12 mouse cellular contexts compared by ENCODE assay signal in the genomic region with DNA sequence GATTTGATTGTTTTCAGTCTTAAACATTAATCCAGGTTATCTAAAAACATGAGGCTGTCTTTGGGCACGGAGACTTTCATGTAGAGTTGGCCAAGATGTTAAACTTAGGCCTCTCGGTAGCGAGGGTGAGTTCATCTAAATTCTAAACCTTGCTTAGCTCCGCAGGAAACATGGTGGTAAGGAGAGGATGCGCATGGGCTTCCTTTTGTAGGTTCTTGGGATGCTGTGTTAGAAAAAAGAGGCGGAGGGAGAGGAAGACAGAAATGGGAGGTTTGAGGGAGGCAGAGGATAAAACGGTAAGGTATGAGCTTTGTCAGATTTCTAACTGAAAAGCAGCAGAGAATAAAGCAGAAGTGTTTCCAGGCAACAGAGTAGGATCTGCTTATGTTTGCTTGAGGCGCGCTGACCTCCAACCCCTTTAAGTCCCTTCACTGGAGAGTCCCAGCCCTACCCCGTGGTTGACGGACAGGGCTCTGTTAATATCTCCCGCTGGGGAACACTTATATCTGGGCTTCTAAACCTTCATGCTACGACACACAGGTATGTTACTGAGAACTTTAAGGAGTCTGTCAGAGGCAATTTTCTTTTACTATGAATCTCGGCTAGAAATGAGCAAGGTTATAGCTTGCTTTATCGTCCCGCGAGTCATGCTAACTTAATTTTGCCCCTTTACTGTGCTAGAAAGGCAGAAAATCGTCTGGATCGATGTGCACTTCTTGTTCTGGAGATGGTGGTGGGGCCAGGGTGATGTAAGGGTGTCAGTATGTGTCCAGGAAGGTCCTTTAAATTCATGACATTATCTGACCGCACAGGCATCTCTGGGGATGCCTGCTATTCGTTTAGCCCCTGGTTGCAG. TPM values are rescaled to one million over a fixed set of nuclear protein-coding genes. Genes with fewer than 3 reads are reported as not detected.
DNase-seq lines count a peak whose midpoint lies in the region; ATAC-seq and TF ChIP-seq lines count a peak whose summit lies in the region.
"Had no signal": no experiment of that assay in that cellular context is flagged by ENCODE, and none has a peak within 500 bp of the region (broad histone marks: within the 10 kb centered on the region; RNA-seq: fewer than 3 reads in every experiment).

No protein-coding gene starts in this region.

- no peaks in the 10 kb centered on the region for H3K9me3 ChIP-seq in hindbrain, embryonic 11.5 days (ENCODE audit: control insufficient read depth, low read length)
- H3K9me3 ChIP-seq in hindbrain, postnatal 0 days (ENCODE audit: low read length), result no peaks in the 10 kb centered on the region
- H3K9me3 ChIP-seq in forebrain, postnatal 0 days (ENCODE audit: low read length), result no peaks in the 10 kb centered on the region
- no peaks in the 10 kb centered on the region for H3K9me3 ChIP-seq in midbrain, embryonic 16.5 days (replicated peaks; ENCODE audit: control insufficient read depth, low read length, poor library complexity, severe bottlenecking)
- H3K9me3 ChIP-seq: kidney, embryonic 15.5 days; liver, embryonic 15.5 days; megakaryocyte, embryonic 14.5 days had no signal

- peak; percentile 21 for DNase-seq in hindbrain, embryonic 11.5 days (ENCODE audit: low spot score)
- DNase-seq in hindbrain, postnatal 0 days (ENCODE audit: low spot score), result no peak
- DNase-seq in brain, embryonic 18.5 days (ENCODE audit: low read depth, low spot score), result peak; percentile 12
- no peak for DNase-seq in forebrain, postnatal 0 days
- DNase-seq in adrenal gland, adult 2 months, result no peak
- no peak for DNase-seq in cerebellum, postnatal 36 days
- no peak for DNase-seq in urinary bladder, postnatal 25 days (ENCODE audit: low spot score)
- DNase-seq: gastrocnemius, postnatal 36 days had no signal

- 69% methylated on average over 21 of the region's 21 CpGs for WGBS in hindbrain, embryonic 11.5 days
- 60% methylated on average over 21 of the region's 21 CpGs for WGBS in hindbrain, postnatal 0 days
- WGBS in forebrain, postnatal 0 days, result 65% methylated on average over 21 of the region's 21 CpGs
- whole genome bisulfite sequencing in midbrain, embryonic 16.5 days, result 47% methylated on average over 21 of the region's 21 CpGs

- no peaks in the 10 kb centered on the region for H3K4me1 ChIP-seq in hindbrain, embryonic 11.5 days (replicated peaks; ENCODE audit: control insufficient read depth, insufficient read depth, low read length)
- H3K4me1 ChIP-seq in hindbrain, postnatal 0 days (ENCODE audit: insufficient read depth, low read length), result no peaks in the 10 kb centered on the region
- H3K4me1 ChIP-seq in forebrain, postnatal 0 days (ENCODE audit: insufficient read depth), result 0 out of 2 replicates have a peak, but pooled peaks cover 3% of the 10 kb centered on the region
- peaks cover 8% of the 10 kb centered on the region; the same call in 1 of the 2 replicates for H3K4me1 ChIP-seq in midbrain, embryonic 16.5 days (ENCODE audit: control insufficient read depth, insufficient read depth, low read length)
- H3K4me1 ChIP-seq: kidney, embryonic 15.5 days; liver, embryonic 15.5 days; megakaryocyte, embryonic 14.5 days had no signal

- H3K9ac ChIP-seq in hindbrain, embryonic 11.5 days (ENCODE audit: low read depth, low read length), result no peak overlapping the region
- no peak overlapping the region for H3K9ac ChIP-seq in hindbrain, postnatal 0 days (replicated peaks; ENCODE audit: low read length)
- H3K9ac ChIP-seq in forebrain, postnatal 0 days, result no peak overlapping the region
- 0 out of 2 replicates have a peak overlapping the region, but pooled peaks have one; percentile 21 for H3K9ac ChIP-seq in midbrain, embryonic 16.5 days (ENCODE audit: low read depth, low read length)
- H3K9ac ChIP-seq: kidney, embryonic 15.5 days; liver, embryonic 15.5 days had no signal

- TF ChIP-seq CTCF in hindbrain, postnatal 0 days (IDR thresholded peaks at IDR 0.05; ENCODE audit: low read depth), result no peak
- no peak for TF ChIP-seq CTCF in forebrain, postnatal 0 days (IDR thresholded peaks at IDR 0.05; ENCODE audit: low read depth)

- H3K4me2 ChIP-seq in hindbrain, embryonic 11.5 days (replicated peaks; ENCODE audit: low read depth, low read length), result no peak overlapping the region
- H3K4me2 ChIP-seq in hindbrain, postnatal 0 days (ENCODE audit: low read depth, low read length), result no peak overlapping the region
- H3K4me2 ChIP-seq in forebrain, postnatal 0 days (ENCODE audit: low read depth), result no peak overlapping the region
- peak overlapping the region; percentile 21 for H3K4me2 ChIP-seq in midbrain, embryonic 16.5 days (ENCODE audit: low read length)
- H3K4me2 ChIP-seq: kidney, embryonic 15.5 days; liver, embryonic 15.5 days had no signal

- H3K27ac ChIP-seq in hindbrain, embryonic 11.5 days (ENCODE audit: low read depth, low read length), result no peak overlapping the region
- H3K27ac ChIP-seq in hindbrain, postnatal 0 days, result no peak overlapping the region
- no peak overlapping the region for H3K27ac ChIP-seq in forebrain, postnatal 0 days (ENCODE audit: low read depth, low read length)
- peak overlapping the region; percentile 61 for H3K27ac ChIP-seq in midbrain, embryonic 16.5 days (ENCODE audit: low read length)
- H3K27ac ChIP-seq: kidney, embryonic 15.5 days; liver, embryonic 15.5 days had no signal

- ATAC-seq in hindbrain, embryonic 11.5 days (ENCODE audit: low FRiP score), result 0 out of 2 replicates have a peak, but pooled peaks have one; percentile 60
- no peak for ATAC-seq in hindbrain, postnatal 0 days
- ATAC-seq in forebrain, postnatal 0 days, result peak; percentile 20; the same call in 1 of the 2 replicates
- peak; percentile 68 for ATAC-seq in midbrain, embryonic 16.5 days

- no peaks in the 10 kb centered on the region for H3K36me3 ChIP-seq in hindbrain, embryonic 11.5 days (ENCODE audit: control insufficient read depth, insufficient read depth, low read length)
- H3K36me3 ChIP-seq in hindbrain, postnatal 0 days (ENCODE audit: insufficient read depth, low read length), result no peaks in the 10 kb centered on the region
- no peaks in the 10 kb centered on the region for H3K36me3 ChIP-seq in forebrain, postnatal 0 days (ENCODE audit: insufficient read depth)
- no peaks in the 10 kb centered on the region for H3K36me3 ChIP-seq in midbrain, embryonic 16.5 days (ENCODE audit: control insufficient read depth, insufficient read depth, low read length)
- H3K36me3 ChIP-seq: kidney, embryonic 15.5 days; liver, embryonic 15.5 days had no signal

- no peaks in the 10 kb centered on the region for H3K27me3 ChIP-seq in hindbrain, embryonic 11.5 days (ENCODE audit: control insufficient read depth, insufficient read depth, low read length)
- H3K27me3 ChIP-seq in hindbrain, postnatal 0 days (ENCODE audit: insufficient read depth, low read length), result no peaks in the 10 kb centered on the region
- H3K27me3 ChIP-seq in forebrain, postnatal 0 days (ENCODE audit: insufficient read depth, low read length), result no peaks in the 10 kb centered on the region
- no peaks in the 10 kb centered on the region for H3K27me3 ChIP-seq in midbrain, embryonic 16.5 days (ENCODE audit: control insufficient read depth, insufficient read depth, low read depth, low read length)
- H3K27me3 ChIP-seq: kidney, embryonic 15.5 days; liver, embryonic 15.5 days had no signal

- no peak overlapping the region for H3K4me3 ChIP-seq in hindbrain, embryonic 11.5 days (ENCODE audit: low read depth, low read length)
- no peak overlapping the region for H3K4me3 ChIP-seq in hindbrain, postnatal 0 days (ENCODE audit: low read length)
- no peak overlapping the region for H3K4me3 ChIP-seq in forebrain, postnatal 0 days (ENCODE audit: low read depth, low read length)
- H3K4me3 ChIP-seq in midbrain, embryonic 16.5 days (ENCODE audit: low read depth, low read length), result no peak overlapping the region
- H3K4me3 ChIP-seq: kidney, embryonic 15.5 days; liver, embryonic 15.5 days; megakaryocyte, embryonic 14.5 days had no signal

RNA-seq across cellular contexts. Expression of gene Sel1l, which starts 29.3 kb away (rescaled TPM):
- 76.3 and 82.7 TPM in 2 replicates for polyA plus RNA-seq in hindbrain, embryonic 11.5 days (2014; fragmentation: Nextera tagmentation; extraction: Ambion mirVana)
- total RNA-seq in hindbrain, postnatal 0 days (2014; rRNA removed), result 53.6 and 58.6 TPM in 2 replicates
- polyA plus RNA-seq in hindbrain, postnatal 0 days (2015; fragmentation: Nextera tagmentation; extraction: Ambion mirVana), result 87.4 and 88.7 TPM in 2 replicates
- 65.2 and 73.4 TPM in 2 replicates for total RNA-seq in forebrain, postnatal 0 days (2014; rRNA removed)
- 59.4 and 95.9 TPM in 2 replicates for polyA plus RNA-seq in forebrain, postnatal 0 days (2015; fragmentation: Nextera tagmentation; extraction: Ambion mirVana)
- polyA plus RNA-seq in midbrain, embryonic 16.5 days (2015; fragmentation: Nextera tagmentation; extraction: Ambion mirVana), result 103 and 113 TPM in 2 replicates
- 100 to 1,000 TPM; 135 to 181 TPM for total RNA-seq in adrenal gland, adult 2 months (2021)
- polyA plus RNA-seq in adrenal gland, adult 2 months (2012; rRNA removed), result 26.9 and 28.8 TPM in 2 replicates

Comparison
In these comparisons a context has a peak if more than half of its experiments do, and no peak if none do; other contexts are left out.
1. DNase-seq: peak in hindbrain, embryonic 11.5 days (single experiment) and brain, embryonic 18.5 days (single experiment); none in hindbrain, postnatal 0 days (single experiment), forebrain, postnatal 0 days (single experiment), adrenal gland, adult 2 months (single experiment), cerebellum, postnatal 36 days (0 of 2) and urinary bladder, postnatal 25 days (single experiment).